Mouse (Mus musculus) testis, adult 2 months (tissue): Measurements from ENCODE around the gene H2-Q4. TPM values are rescaled to one million over a fixed set of nuclear protein-coding genes. Genes with fewer than 3 reads are reported as not detected.
"Not testable (repeated sequence)": the region's sequence is repeated elsewhere in the genome, so short reads cannot be mapped to it uniquely, and the experiment has no call there.

Experiments used
- H3K27ac ChIP-seq: fragments of 200-500 bp; 2 replicates; pipeline ENCODE4 v1.5.1; 2012; ENCODE audit warnings: low read depth, low read length; ENCODE audit not compliant: control insufficient read depth, insufficient read depth
- H3K27me3 ChIP-seq: fragments of 200-500 bp; 2 replicates; pipeline ENCODE4 v1.6.1; 2012; ENCODE audit warnings: mild to moderate bottlenecking, low read length, moderate library complexity; ENCODE audit not compliant: control insufficient read depth, insufficient read depth
- H3K36me3 ChIP-seq: fragments of 200-500 bp; 2 replicates; pipeline ENCODE4 v1.6.1; 2012; ENCODE audit warnings: mild to moderate bottlenecking, low read length; ENCODE audit not compliant: control insufficient read depth, insufficient read depth
- H3K4me1 ChIP-seq: fragments of 200-500 bp; 2 replicates; pipeline ENCODE4 v1.6.1; 2012; ENCODE audit warnings: low read length; ENCODE audit not compliant: control insufficient read depth, insufficient read depth
- H3K4me3 ChIP-seq: fragments of 200-500 bp; 2 replicates; pipeline ENCODE4 v1.5.1; 2012; ENCODE audit warnings: low read depth, mild to moderate bottlenecking, low read length, moderate library complexity, mixed read lengths; ENCODE audit not compliant: control insufficient read depth
- CTCF ChIP-seq: fragments of 200-500 bp; IDR thresholded peaks from 2 replicates; pipeline ENCODE4 v1.5.1; 2012; ENCODE audit warnings: low read depth, mild to moderate bottlenecking, inconsistent platforms, low read length, moderate library complexity; ENCODE audit not compliant: control insufficient read depth, insufficient read depth, insufficient replicate concordance
- POLR2A ChIP-seq: fragments of 200-500 bp; IDR thresholded peaks from 2 replicates; pipeline ENCODE4 v1.6.1; 2012; ENCODE audit warnings: low read depth, mild to moderate bottlenecking, inconsistent platforms, low read length, moderate library complexity; ENCODE audit not compliant: control insufficient read depth
- polyA plus RNA-seq: library from polyadenylated mRNA; depleted of rRNA; stranded (reverse); fragments of >200 nt; gene quantifications from 2 replicates; pipeline ENCODE4 v1.2.3, GENCODE M21; 2012

Gene H2-Q4
- polyA plus RNA-seq, 1 experiment = 3.2 TPM

DNA sequence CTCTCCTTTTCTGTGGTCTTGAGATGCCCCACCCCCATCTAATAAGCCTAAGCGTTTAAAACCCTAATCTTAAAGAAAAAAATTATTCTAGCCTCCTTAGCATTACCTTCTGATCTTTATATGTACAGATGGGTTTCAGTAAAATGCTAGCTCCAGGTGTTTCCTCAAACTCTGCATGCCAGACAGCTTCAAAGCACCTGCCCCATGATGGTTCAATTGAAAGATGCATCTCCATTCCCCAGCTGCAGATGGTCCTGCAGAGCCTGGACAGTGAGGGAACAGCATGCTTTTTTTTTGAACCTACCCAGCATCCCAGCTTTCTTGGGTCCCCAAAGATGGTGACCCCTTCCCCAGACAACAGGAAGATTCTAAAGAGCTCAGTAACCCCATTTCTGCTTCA lies 22.3 kb upstream of the H2-Q4 start:
- H3K27me3 ChIP-seq = no peaks in the 10 kb centered on the region; the same call in 1 of the 2 replicates
- no peak overlapping the region for H3K27ac ChIP-seq
- no peak for TF ChIP-seq CTCF
- TF ChIP-seq POLR2A = no peak
- H3K4me1 ChIP-seq = peaks cover 3% of the 10 kb centered on the region
- no peak overlapping the region for H3K4me3 ChIP-seq
- no peaks in the 10 kb centered on the region for H3K36me3 ChIP-seq

- Histone ChIP-seq H3K36me3 (no peaks in the 10 kb centered on the region), H3K4me1 (peaks cover 3% of the 10 kb centered on the region), H3K27ac (no peak overlapping the region), H3K4me3 (no peak overlapping the region; the same call in 1 of the 2 replicates), H3K27me3 (no peaks in the 10 kb centered on the region; the same call in 1 of the 2 replicates)
- TF ChIP-seq CTCF = no peak
- no peak for TF ChIP-seq POLR2A
Observed at GRCm38 (mm10) chr17:35358763-35359469, 20.5 kb upstream of the H2-Q4 start.

GRCm38 (mm10) chr17:35359470-35359862 lies 20.0 kb upstream of the H2-Q4 start:
- no peak overlapping the region for H3K27ac ChIP-seq
- H3K36me3 ChIP-seq = no peaks in the 10 kb centered on the region
- no peak for TF ChIP-seq CTCF
- no peak for TF ChIP-seq POLR2A
- no peaks in the 10 kb centered on the region; the same call in 1 of the 2 replicates for H3K27me3 ChIP-seq
- H3K4me3 ChIP-seq = no peak overlapping the region; the same call in 1 of the 2 replicates
- H3K4me1 ChIP-seq = peaks cover 3% of the 10 kb centered on the region

DNA sequence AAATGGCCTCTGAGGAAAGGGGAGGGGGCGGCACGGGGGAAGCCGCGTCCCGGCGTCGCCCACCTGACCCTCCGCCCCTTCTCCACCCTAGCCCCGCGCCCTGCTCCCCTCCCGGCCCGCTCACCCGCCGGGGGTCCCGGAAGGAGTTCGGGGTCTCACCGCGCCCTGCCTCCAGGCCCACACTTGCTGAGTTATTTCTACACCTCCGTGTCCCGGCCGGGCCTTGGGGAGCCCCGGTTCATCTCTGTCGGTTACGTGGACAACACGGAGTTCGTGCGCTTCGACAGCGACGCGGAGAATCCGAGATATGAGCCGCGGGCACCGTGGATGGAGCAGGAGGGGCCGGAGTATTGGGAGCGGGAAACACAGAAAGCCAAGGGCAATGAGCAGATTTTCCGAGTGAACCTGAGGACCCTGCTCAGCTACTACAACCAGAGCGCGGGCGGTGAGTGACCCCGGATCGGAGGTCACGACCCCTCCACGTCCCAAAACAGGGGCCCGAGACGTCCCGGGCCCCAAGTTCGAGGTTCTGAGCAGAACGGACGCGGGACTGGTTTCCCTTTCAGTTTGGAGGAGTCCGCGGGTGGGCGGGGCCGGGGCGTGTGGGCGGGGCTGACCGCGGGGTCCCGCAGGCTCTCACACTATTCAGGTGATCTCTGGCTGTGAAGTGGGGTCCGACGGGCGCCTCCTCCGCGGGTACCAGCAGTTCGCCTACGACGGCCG lies 473 bp downstream of the H2-Q4 start:
- H3K4me3 ChIP-seq = peak overlapping the region; percentile 90
- H3K4me1 ChIP-seq = peaks cover 14% of the 10 kb centered on the region
- no peaks in the 10 kb centered on the region for H3K27me3 ChIP-seq
- H3K36me3 ChIP-seq = no peaks in the 10 kb centered on the region
- no peak for TF ChIP-seq CTCF
- no peak for TF ChIP-seq POLR2A
- H3K27ac ChIP-seq = no peak overlapping the region

DNA sequence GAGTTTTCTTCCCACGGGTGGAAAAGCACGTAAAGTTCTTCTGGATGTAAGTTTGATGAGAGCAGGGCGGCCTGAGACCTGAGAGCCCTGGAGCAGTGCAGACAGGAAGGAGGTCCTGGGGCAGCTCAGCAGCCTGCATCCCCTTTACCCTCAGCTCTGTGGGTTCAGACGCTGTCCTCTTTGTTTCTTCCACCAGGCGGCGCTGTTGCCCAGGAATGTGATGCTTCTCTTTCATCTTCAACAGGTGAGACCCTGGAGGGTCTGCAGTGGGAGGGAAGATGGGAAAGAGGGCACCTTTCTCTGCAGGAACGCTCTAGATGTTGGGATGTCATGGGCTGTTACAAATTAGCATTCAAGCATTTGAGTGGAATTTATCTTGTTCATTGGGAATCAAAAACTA lies 10.4 kb downstream of the H2-Q4 start:
- H3K27me3 ChIP-seq, H3K27ac ChIP-seq, H3K4me1 ChIP-seq, H3K4me3 ChIP-seq, H3K36me3 ChIP-seq: not testable (repeated sequence)
- peak; percentile 67; the same call in 1 of the 2 replicates for TF ChIP-seq CTCF

DNA sequence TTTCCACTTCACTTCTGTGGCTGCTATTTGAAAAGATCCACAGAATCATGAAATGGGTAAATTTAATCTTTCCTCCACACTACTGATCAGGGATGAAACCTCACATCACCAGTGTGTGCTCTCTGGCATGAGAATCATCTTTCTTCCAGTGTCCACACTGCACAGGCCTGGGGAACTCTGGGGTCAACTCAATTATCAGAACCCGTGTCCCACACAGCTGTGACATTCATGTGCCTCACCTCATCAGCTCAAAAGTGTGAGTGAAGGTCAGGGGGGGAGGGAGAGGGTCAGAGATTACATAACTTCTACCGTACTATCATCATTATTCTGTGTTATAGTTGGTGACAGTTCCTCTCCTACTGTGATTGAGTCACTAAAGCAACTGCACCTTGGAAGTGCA lies 13.3 kb downstream of the H2-Q4 start:
- not testable (repeated sequence) for H3K4me3 ChIP-seq, H3K4me1 ChIP-seq, H3K27me3 ChIP-seq, H3K27ac ChIP-seq, H3K36me3 ChIP-seq

- peak overlapping the region; percentile 51 for H3K4me3 ChIP-seq
- H3K27me3 ChIP-seq, H3K4me1 ChIP-seq, H3K27ac ChIP-seq, H3K36me3 ChIP-seq: not testable (repeated sequence)
Observed at GRCm38 (mm10) chr17:35393864-35394800, 14.7 kb downstream of the H2-Q4 start.

GRCm38 (mm10) chr17:35396956-35397355 lies 17.5 kb downstream of the H2-Q4 start:
- not testable (repeated sequence) for H3K4me3 ChIP-seq, H3K4me1 ChIP-seq, H3K27ac ChIP-seq, H3K36me3 ChIP-seq, H3K27me3 ChIP-seq

DNA sequence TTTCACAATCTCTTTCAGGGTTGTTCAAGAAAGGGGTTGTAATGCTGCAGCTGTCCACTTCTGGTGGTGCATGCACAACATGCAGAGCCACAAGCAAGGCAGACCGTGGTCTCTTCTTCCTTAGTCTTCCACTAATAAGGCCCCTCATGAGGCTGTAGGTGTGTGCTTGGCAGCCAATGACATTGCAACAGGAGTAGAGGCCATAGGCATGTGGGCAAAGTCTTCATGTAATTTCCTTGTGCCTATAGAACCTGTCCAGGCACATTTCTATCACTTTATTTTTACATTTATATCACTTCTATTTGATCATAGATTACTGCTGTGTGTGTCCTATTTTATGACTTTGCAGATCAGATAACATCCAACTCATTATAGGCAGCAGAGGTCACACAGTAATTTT lies 33.6 kb downstream of the H2-Q4 start:
- not testable (repeated sequence) for H3K36me3 ChIP-seq, H3K4me1 ChIP-seq, H3K4me3 ChIP-seq, H3K27me3 ChIP-seq, H3K27ac ChIP-seq

GRCm38 (mm10) chr17:35415273-35416129 lies 36.1 kb downstream of the H2-Q4 start:
- H3K36me3 ChIP-seq, H3K27me3 ChIP-seq, H3K27ac ChIP-seq, H3K4me1 ChIP-seq, H3K4me3 ChIP-seq: not testable (repeated sequence)
